Mouse (Mus musculus) forebrain, embryonic 12.5 days (tissue): ENCODE measurements around the gene Hlcs. TPM values are rescaled to one million over a fixed set of nuclear protein-coding genes. Genes with fewer than 3 reads are reported as not detected.
A peak's percentile ranks its signal among the peaks of the same experiment; 100 is the strongest.

Source experiments
- ATAC-seq: fragments of 200-750 bp; cut with Nextera tagmentation; 2 replicates; pipeline ENCODE4 v1.8.0; 2017; ENCODE audit warnings: moderate TSS enrichment; ENCODE audit not compliant: low FRiP score
- H3K27ac ChIP-seq: fragments of 300-500 bp; sonication (generic); 2 replicates; pipeline ENCODE4 v1.5.1; 2016; ENCODE audit warnings: mild to moderate bottlenecking
- H3K27me3 ChIP-seq: fragments of 300-500 bp; sonication (generic); 2 replicates; pipeline ENCODE4 v1.6.1; 2016; ENCODE audit warnings: mild to moderate bottlenecking
- H3K36me3 ChIP-seq: fragments of 300-500 bp; sonication (generic); replicated peaks from 2 replicates; pipeline ENCODE4 v1.6.1; 2016; ENCODE audit warnings: mild to moderate bottlenecking
- H3K4me1 ChIP-seq: fragments of 300-500 bp; sonication (generic); 2 replicates; pipeline ENCODE4 v1.6.1; 2016
- H3K4me2 ChIP-seq: fragments of 300-500 bp; sonication (generic); 2 replicates; pipeline ENCODE4 v1.6.1; 2016; ENCODE audit warnings: mild to moderate bottlenecking, moderate library complexity
- H3K4me3 ChIP-seq: fragments of 300-500 bp; sonication (generic); replicated peaks from 2 replicates; pipeline ENCODE4 v1.5.1; 2016; ENCODE audit warnings: mild to moderate bottlenecking
- H3K9ac ChIP-seq: fragments of 300-500 bp; sonication (generic); 2 replicates; pipeline ENCODE4 v1.6.1; 2016; ENCODE audit warnings: mild to moderate bottlenecking
- H3K9me3 ChIP-seq: fragments of 300-500 bp; sonication (generic); 2 replicates; pipeline ENCODE4 v1.6.1; 2016
- WGBS: fragments of 180-500 bp; shearing (Covaris S2); methylation state at CpG from one replicate; pipeline ENCODE4 v1.1.7; 2016; 5-methylcytosine and 5-hydroxymethylcytosine counted together
- polyA plus RNA-seq: library from polyadenylated mRNA; unstranded; fragments of >200 nt; fragmentation: Nextera tagmentation; extraction: Ambion mirVana; gene quantifications from 2 replicates; pipeline ENCODE4 v1.2.1, GENCODE M21; 2016

The Hlcs gene
- polyA plus RNA-seq, 1 experiment from 2014 or later: 13.6 TPM

DNA sequence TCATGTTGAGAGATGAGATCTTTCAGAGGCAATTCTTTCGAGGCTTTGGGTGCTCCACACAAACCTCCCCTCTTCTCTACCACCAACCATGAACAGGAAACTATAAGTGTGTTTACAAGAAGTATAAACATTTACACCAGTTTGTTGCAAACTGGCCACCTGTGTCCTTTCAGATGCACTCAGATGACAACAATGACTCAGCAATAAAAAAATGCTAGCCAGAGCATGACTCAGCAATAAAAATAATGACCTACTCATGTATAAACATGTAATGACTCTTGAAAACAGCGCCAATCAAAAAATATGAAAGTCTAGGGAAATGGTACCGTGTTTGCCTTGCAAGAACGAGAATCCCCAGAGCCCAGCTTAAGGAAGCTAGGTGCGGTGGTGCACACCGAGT is 77.7 kb downstream of the Hlcs start:
- 93% methylated on average over 6 of the region's 6 CpGs for WGBS
- H3K27me3 ChIP-seq: peaks cover 32% of the 10 kb centered on the region

GRCm38 (mm10) chr16:94234202-94234601 is 79.2 kb downstream of the Hlcs start:
- Histone ChIP-seq H3K27ac (no peak overlapping the region), H3K36me3 (no peaks in the 10 kb centered on the region), H3K9me3 (0 out of 2 replicates have a peak, but pooled peaks cover 4% of the 10 kb centered on the region), H3K4me3 (no peak overlapping the region), H3K27me3 (peaks cover 44% of the 10 kb centered on the region), H3K9ac (no peak overlapping the region), H3K4me1 (peaks cover 16% of the 10 kb centered on the region), H3K4me2 (no peak overlapping the region)
- no peak for ATAC-seq
- 82% methylated on average over 4 of the region's 4 CpGs for WGBS

More for the DNA sequence above, 77.7 kb downstream of the Hlcs start:
- no peaks in the 10 kb centered on the region for H3K9me3 ChIP-seq
- no peak overlapping the region for H3K9ac ChIP-seq
- H3K4me1 ChIP-seq: peaks cover 16% of the 10 kb centered on the region
- ATAC-seq: no peak
- H3K4me2 ChIP-seq: no peak overlapping the region
- no peak overlapping the region for H3K4me3 ChIP-seq
- H3K36me3 ChIP-seq: no peaks in the 10 kb centered on the region
- H3K27ac ChIP-seq: no peak overlapping the region

DNA sequence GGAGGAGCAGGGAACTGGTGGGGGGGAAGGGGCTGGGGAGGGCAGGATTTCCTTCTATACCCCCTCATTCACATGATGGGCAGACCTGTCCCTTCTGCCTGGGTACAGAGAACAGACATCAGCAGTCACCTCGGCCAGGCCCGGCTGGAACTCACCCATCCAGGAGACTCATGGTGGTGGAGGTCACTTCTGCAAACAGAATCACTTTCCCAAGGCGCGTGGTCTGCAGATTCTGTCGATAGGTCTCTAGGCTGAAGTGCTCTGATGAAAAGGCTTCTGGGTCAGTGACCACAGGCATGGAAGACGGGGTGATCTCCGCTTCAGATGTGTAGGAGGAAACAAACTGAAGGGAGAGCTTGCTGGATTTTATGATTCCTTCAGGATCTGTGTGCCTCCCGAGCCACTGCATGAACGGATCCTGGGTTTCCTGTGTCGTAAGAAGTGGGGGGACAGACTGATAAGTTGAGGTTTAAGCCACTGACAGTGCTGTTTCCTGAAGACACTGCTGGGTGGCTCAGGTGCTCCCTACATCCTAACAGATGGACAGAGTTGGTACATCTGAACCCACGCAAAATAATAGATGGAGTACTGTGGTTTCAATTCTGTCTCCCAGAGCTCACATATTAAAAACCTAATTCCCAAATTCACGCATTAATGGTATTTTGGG is 82.3 kb downstream of the Hlcs start:
- 0 out of 2 replicates have a peak, but pooled peaks cover 4% of the 10 kb centered on the region for H3K9me3 ChIP-seq
- no peak overlapping the region for H3K27ac ChIP-seq
- H3K4me2 ChIP-seq: no peak overlapping the region
- no peak for ATAC-seq
- peaks cover 49% of the 10 kb centered on the region for H3K27me3 ChIP-seq
- H3K4me1 ChIP-seq: peaks cover 25% of the 10 kb centered on the region
- WGBS: 62% methylated on average over 12 of the region's 12 CpGs
- no peak overlapping the region for H3K9ac ChIP-seq
- no peaks in the 10 kb centered on the region for H3K36me3 ChIP-seq
- H3K4me3 ChIP-seq: no peak overlapping the region

DNA sequence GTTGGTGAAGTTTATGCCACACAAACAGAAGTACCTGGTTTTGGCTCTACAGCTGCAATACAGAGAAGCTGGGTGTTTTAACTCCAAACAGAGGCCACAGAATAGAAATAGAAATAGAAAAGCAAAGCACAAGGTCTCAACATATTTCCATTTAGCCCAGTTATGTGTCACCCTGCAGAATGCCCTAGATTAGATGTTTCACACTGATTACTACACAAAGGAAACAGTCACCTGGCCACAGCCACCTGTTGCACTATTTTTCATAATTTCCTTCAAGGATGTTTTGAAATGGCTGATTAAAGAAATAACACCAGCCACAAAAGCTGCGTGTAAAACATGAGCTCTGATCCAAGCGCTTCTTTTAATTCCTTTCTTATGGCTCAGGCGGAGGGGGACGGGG is 82.9 kb downstream of the Hlcs start:
- Histone ChIP-seq H3K36me3 (no peaks in the 10 kb centered on the region), H3K4me2 (no peak overlapping the region), H3K4me3 (no peak overlapping the region), H3K27me3 (peaks cover 53% of the 10 kb centered on the region), H3K9ac (no peak overlapping the region), H3K4me1 (peaks cover 25% of the 10 kb centered on the region), H3K27ac (no peak overlapping the region), H3K9me3 (0 out of 2 replicates have a peak, but pooled peaks cover 4% of the 10 kb centered on the region)
- 59% methylated on average over 4 of the region's 4 CpGs for WGBS
- no peak for ATAC-seq

- H3K4me2 ChIP-seq: no peak overlapping the region
- H3K9me3 ChIP-seq: 0 out of 2 replicates have a peak, but pooled peaks cover 4% of the 10 kb centered on the region
- ATAC-seq: no peak
- peaks cover 59% of the 10 kb centered on the region for H3K27me3 ChIP-seq
- no peak overlapping the region for H3K9ac ChIP-seq
- H3K4me1 ChIP-seq: peaks cover 25% of the 10 kb centered on the region
- WGBS: 96% methylated on average over 7 of the region's 7 CpGs
- no peak overlapping the region for H3K4me3 ChIP-seq
- H3K36me3 ChIP-seq: no peaks in the 10 kb centered on the region
- H3K27ac ChIP-seq: no peak overlapping the region
Measured at GRCm38 (mm10) chr16:94229890-94230289, 83.5 kb downstream of the Hlcs start.

- Histone ChIP-seq H3K4me2 (no peak overlapping the region), H3K27ac (no peak overlapping the region), H3K9ac (no peak overlapping the region), H3K4me3 (no peak overlapping the region), H3K27me3 (peaks cover 68% of the 10 kb centered on the region), H3K36me3 (no peaks in the 10 kb centered on the region), H3K4me1 (peaks cover 25% of the 10 kb centered on the region), H3K9me3 (0 out of 2 replicates have a peak, but pooled peaks cover 4% of the 10 kb centered on the region)
- no peak for ATAC-seq
- 87% methylated on average over 18 of the region's 18 CpGs for WGBS
Measured at GRCm38 (mm10) chr16:94228858-94229555, 84.4 kb downstream of the Hlcs start.

GRCm38 (mm10) chr16:94227328-94228018 is 85.9 kb downstream of the Hlcs start:
- Histone ChIP-seq H3K4me2 (peak overlapping the region; percentile 6; the same call in 1 of the 2 replicates), H3K27ac (no peak overlapping the region), H3K9me3 (0 out of 2 replicates have a peak, but pooled peaks cover 4% of the 10 kb centered on the region), H3K36me3 (no peaks in the 10 kb centered on the region), H3K4me3 (no peak overlapping the region), H3K4me1 (peaks cover 25% of the 10 kb centered on the region), H3K9ac (no peak overlapping the region), H3K27me3 (peaks cover 83% of the 10 kb centered on the region)
- WGBS: 3% methylated on average over 18 of the region's 18 CpGs
- peak; percentile 94 for ATAC-seq

GRCm38 (mm10) chr16:94223363-94223720 is 90.0 kb downstream of the Hlcs start:
- WGBS: 89% methylated on average over 8 of the region's 8 CpGs
- Histone ChIP-seq H3K4me3 (no peak overlapping the region), H3K36me3 (no peaks in the 10 kb centered on the region), H3K27me3 (peaks cover 73% of the 10 kb centered on the region), H3K9me3 (no peaks in the 10 kb centered on the region), H3K4me2 (no peak overlapping the region), H3K4me1 (peaks cover 24% of the 10 kb centered on the region), H3K27ac (no peak overlapping the region), H3K9ac (no peak overlapping the region)
- ATAC-seq: no peak

DNA sequence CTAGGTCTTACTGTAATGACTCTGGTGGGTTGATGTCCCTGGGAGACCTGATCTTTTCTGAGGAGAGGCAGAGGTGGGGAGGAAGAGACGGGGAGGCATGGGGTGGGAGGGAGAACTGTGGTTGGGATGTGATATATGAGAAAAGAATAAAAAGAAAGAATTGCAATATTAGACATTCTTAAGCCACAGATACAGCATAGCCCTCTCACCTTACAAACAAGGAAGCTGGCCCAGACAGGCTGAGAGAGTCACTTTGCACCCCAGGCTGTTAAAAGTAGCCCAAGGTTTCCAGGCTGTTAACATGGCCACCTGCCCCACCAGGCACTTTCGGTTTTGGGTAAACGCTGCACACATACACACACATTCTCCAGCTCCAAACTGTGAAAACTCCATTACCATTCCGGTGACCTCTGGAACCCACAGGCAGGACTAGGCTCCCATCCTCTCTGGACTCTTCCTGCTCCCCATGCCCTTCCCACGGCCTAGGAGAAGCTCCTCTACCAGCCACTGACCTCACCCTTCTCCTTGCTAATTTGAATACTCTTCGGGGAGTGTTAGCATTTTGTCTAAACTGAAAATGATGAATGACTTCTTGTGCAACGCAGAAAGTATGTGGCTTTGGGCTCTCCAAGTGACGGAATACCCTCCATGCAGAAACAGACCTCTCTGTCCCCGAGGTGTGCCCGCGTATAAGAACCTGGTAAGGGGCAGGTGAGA is 90.6 kb downstream of the Hlcs start:
- Histone ChIP-seq H3K4me1 (peaks cover 18% of the 10 kb centered on the region), H3K4me2 (no peak overlapping the region), H3K27ac (no peak overlapping the region), H3K9me3 (no peaks in the 10 kb centered on the region), H3K27me3 (peaks cover 69% of the 10 kb centered on the region), H3K9ac (no peak overlapping the region), H3K4me3 (no peak overlapping the region), H3K36me3 (no peaks in the 10 kb centered on the region)
- 89% methylated on average over 11 of the region's 11 CpGs for WGBS
- ATAC-seq: no peak

- Histone ChIP-seq H3K36me3 (no peaks in the 10 kb centered on the region), H3K4me3 (no peak overlapping the region), H3K9me3 (no peaks in the 10 kb centered on the region), H3K4me2 (no peak overlapping the region), H3K27ac (no peak overlapping the region), H3K9ac (no peak overlapping the region), H3K4me1 (no peaks in the 10 kb centered on the region), H3K27me3 (0 out of 2 replicates have a peak, but pooled peaks cover under 1% of the 10 kb centered on the region)
- no peak for ATAC-seq
- 88% methylated on average over 15 of the region's 15 CpGs for WGBS
Measured at GRCm38 (mm10) chr16:94210689-94211357, 102.5 kb downstream of the Hlcs start.

DNA sequence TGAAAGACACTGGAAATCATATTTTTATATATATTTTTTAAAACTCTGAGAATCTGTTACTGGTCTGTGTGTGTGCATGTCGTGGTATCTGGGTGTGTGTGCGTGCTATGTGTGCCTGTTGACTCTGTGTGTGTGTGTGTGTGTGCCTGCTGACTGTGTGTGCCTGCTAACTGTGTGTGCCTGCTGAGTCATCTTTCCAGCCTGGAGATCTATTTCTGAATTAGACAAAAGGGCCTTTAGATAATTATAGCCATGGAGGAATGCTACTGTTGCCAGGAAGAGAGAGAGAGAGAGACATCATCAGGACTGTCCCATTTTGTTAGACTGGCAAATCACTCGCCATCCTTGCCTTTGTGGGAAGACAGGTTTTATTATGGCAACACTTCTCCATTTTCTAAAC is 103.7 kb downstream of the Hlcs start:
- ATAC-seq: no peak
- Histone ChIP-seq H3K4me1 (no peaks in the 10 kb centered on the region), H3K4me3 (no peak overlapping the region), H3K9ac (no peak overlapping the region), H3K27ac (no peak overlapping the region), H3K36me3 (no peaks in the 10 kb centered on the region), H3K9me3 (no peaks in the 10 kb centered on the region), H3K27me3 (0 out of 2 replicates have a peak, but pooled peaks cover 4% of the 10 kb centered on the region), H3K4me2 (no peak overlapping the region)
- WGBS: 77% methylated on average over 3 of the region's 3 CpGs
